Mouse (Mus musculus): Measurements from ENCODE around the gene S1pr2. TPM values are rescaled to one million over a fixed set of nuclear protein-coding genes. Genes with fewer than 3 reads are reported as not detected.

Gene S1pr2
- 1 to 10 TPM; 3.2 to 4.4 TPM for total RNA-seq (2021)
- long read RNA-seq, experiment 1, full-length matches to known transcripts = 4 of 4 reads
- long read RNA-seq, experiment 1, partial matches to known transcripts = 0 of 4 reads
- long read RNA-seq, experiment 1, other reads (novel, unspliced or antisense) = 0 of 4 reads
- long read RNA-seq, experiment 2, full-length matches to known transcripts = 4 of 4 reads
- long read RNA-seq, experiment 2, partial matches to known transcripts = 0 of 4 reads
- long read RNA-seq, experiment 2, other reads (novel, unspliced or antisense) = 0 of 4 reads

DNA sequence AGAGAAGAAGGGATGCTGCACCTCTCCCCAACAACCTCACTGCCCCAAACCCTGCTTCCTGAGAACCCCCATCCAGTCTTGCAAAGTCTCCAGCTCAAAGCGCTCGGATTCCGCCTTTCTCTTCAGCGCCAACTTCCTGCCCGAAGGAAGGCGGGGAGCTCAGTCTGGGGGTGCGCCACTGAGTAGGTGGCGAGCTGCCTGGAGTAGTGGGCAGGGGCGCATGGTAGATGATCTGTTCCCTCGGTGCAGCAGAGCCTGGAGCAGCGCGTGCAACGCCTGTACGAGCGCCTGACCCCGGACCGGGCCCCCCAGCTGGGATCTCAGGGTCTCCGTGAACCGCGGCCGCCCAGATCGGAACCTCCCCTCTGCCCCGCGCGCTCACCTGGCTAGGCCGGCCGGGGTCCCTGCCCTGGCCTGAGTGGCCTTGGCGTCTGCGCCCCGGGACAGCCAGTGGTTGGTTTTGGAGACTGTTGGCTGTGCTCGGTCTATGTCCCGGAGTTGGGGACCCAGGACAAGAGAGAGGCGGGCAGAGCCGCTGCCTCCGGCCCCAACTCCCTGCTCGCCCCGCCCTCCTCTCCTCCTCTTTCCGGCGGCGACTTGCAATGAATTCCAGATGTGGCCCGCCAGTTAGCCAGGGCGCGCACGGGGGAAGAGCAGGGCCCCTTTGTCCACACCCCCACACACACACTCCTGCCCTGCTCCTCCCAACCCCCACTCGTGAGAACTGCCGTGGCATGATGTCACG is at the start of gene S1pr2:
S1pr2 (minus strand) TSS at position 566 of the 745 bp plus-strand sequence.
- Histone ChIP-seq H3K27ac (peak within 1 kb of the TSS; percentile 52), H3K4me3 (peak within 1 kb of the TSS; percentile 83)
- no peak for TF ChIP-seq CTCF (IDR thresholded peaks at IDR 0.05)
- intact Hi-C loops (cut with DNase I) = no loop called here
- DNase-seq (ENCODE audit: extremely low spot score in 1 of 2, low spot score in 2 of 2) = peak; percentile 40 to 50

GRCm38 (mm10) chr9:21025258-21025810 is 48.8 kb upstream of the S1pr2 start:
- intact Hi-C loops (cut with DNase I) = no loop called here
- TF ChIP-seq CTCF (IDR thresholded peaks at IDR 0.05) = no peak
- no peak overlapping the region for H3K4me3 ChIP-seq

DNA sequence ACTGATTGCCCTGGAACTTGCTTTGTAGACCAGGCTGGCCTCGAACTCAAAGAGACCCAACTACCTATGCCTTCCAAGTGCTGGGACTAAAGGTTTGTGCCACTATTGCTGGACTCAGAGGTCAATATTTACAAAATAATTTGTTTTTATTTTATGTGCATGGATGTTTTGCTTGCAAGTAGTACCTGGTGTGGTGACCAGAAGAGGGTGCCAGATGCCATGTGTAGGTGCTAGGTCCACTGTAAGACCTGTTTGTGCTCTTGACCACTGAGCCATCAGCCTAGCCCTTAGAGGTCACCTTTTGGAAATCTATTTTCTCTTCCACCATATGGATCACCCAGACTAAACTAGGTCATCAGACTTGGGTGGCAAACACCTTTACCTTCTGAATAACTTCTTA is 46.1 kb upstream of the S1pr2 start:
- no peak overlapping the region for H3K27ac ChIP-seq
- no peak overlapping the region for H3K4me3 ChIP-seq
- intact Hi-C loops (cut with DNase I) = no loop called here
- no peak for TF ChIP-seq CTCF (IDR thresholded peaks at IDR 0.05)
- DNase-seq (ENCODE audit: extremely low spot score in 1 of 2, low spot score in 2 of 2) = no peak

More at GRCm38 (mm10) chr9:21025258-21025810, 48.8 kb upstream of the S1pr2 start:
- DNase-seq (ENCODE audit: extremely low spot score in 1 of 2, low spot score in 2 of 2) = no peak
- H3K27ac ChIP-seq = no peak overlapping the region

- DNase-seq (ENCODE audit: extremely low spot score in 1 of 2, low spot score in 2 of 2) = no peak
- H3K27ac ChIP-seq = no peak overlapping the region
- intact Hi-C loops (cut with DNase I) = no loop called here
- H3K4me3 ChIP-seq = no peak overlapping the region
- TF ChIP-seq CTCF (IDR thresholded peaks at IDR 0.05) = no peak
Measured at GRCm38 (mm10) chr9:21022288-21022687, 45.7 kb upstream of the S1pr2 start.

- no peak overlapping the region for H3K27ac ChIP-seq
- DNase-seq (ENCODE audit: extremely low spot score in 1 of 2, low spot score in 2 of 2) = no peak
- intact Hi-C loops (cut with DNase I) = no loop called here
- TF ChIP-seq CTCF (IDR thresholded peaks at IDR 0.05) = no peak
- H3K4me3 ChIP-seq = no peak overlapping the region
Measured at GRCm38 (mm10) chr9:21021363-21021762, 44.8 kb upstream of the S1pr2 start.

- intact Hi-C loops (cut with DNase I) = no loop called here
- TF ChIP-seq CTCF (IDR thresholded peaks at IDR 0.05) = no peak
Measured at GRCm38 (mm10) chr9:21018600-21018999, 42.0 kb upstream of the S1pr2 start.

DNA sequence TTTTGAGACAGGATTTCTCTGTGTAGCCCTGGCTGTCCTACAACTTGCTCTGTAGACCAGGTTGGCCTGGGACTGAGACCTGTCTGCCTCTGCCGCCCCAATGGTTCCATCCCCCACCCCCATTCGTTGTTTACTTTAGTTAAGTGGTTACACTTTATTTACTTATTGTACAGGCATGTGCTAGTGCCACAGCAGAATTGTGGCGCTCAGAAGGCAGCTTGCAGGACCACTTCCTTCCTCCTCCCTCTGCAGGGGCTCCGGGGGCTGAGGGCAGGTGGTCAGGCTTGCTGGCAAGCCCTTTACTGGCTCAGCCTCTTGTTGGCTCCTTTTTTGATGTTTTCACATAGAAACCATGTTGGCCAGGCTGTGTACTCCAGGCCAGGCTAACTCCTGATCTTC is 40.6 kb upstream of the S1pr2 start:
- intact Hi-C loops (cut with DNase I) = no loop called here
- DNase-seq (ENCODE audit: extremely low spot score in 1 of 2, low spot score in 2 of 2) = no peak
- Histone ChIP-seq H3K4me3 (no peak overlapping the region), H3K27ac (no peak overlapping the region)
- TF ChIP-seq CTCF (IDR thresholded peaks at IDR 0.05) = no peak

More at GRCm38 (mm10) chr9:21018600-21018999, 42.0 kb upstream of the S1pr2 start:
- no peak overlapping the region for H3K4me3 ChIP-seq
- H3K27ac ChIP-seq = no peak overlapping the region
- DNase-seq (ENCODE audit: extremely low spot score in 1 of 2, low spot score in 2 of 2) = no peak

DNA sequence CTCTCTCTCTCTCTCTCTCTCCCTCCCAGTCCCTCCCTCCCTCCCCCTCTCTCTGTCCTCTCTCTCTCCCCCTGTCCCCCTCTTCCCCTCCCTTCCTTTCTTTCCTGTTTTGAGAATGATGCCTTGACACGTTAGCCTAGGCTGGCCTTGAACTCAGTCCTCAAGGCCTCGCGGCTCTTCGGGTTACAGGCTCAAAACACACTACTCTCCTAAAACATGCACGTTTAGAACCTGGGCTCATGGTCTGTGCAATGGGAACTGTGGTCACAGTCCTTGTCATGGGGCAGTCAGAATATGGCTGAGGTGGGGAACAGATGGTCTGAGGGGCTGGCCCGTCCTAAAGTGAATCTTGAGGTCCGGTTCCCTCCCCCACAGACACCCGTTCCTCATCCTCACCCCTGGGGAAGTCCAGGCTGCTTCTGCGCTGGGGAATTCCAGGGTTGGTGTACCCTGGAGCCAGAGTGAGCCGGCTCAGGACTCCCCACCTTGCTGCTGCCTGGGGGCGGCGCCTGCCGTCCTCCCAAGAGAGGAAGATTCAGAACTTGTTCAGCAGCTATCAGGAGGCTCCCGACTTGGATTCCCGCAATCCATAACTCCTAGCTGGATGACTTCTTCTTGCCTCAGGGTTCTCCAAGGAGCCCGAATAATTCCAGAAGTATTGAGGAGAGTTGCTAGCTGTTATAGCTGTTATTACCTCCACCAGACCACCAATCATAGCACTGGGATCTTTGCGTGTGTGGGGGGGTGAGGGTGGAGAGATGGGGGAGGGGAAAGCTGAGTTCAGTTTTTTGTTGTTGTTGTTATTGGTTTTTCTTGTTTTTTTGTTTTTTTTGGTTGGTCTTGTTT is 40.0 kb upstream of the S1pr2 start:
- intact Hi-C loops (cut with DNase I) = no loop called here
- Histone ChIP-seq H3K27ac (no peak overlapping the region), H3K4me3 (peak overlapping the region; percentile 19; the same call in 1 of the 2 replicates)
- no peak for DNase-seq (ENCODE audit: extremely low spot score in 1 of 2, low spot score in 2 of 2)
- TF ChIP-seq CTCF (IDR thresholded peaks at IDR 0.05) = no peak

- Histone ChIP-seq H3K27ac (no peak within 1 kb of the TSS; the same call in 1 of the 2 replicates), H3K4me3 (peak within 1 kb of the TSS; percentile 37)
- peak in 1 of 2 experiments; percentile 46 for DNase-seq (ENCODE audit: extremely low spot score in 1 of 2, low spot score in 2 of 2)
- no peak for TF ChIP-seq CTCF (IDR thresholded peaks at IDR 0.05)
- intact Hi-C loops (cut with DNase I) = no loop called here
Measured at GRCm38 (mm10) chr9:21015571-21016130, 39.1 kb upstream of the S1pr2 start, which contains the start of gene Icam1. Gene Icam1, plus strand, starts transcription at chr9:21015985.

DNA sequence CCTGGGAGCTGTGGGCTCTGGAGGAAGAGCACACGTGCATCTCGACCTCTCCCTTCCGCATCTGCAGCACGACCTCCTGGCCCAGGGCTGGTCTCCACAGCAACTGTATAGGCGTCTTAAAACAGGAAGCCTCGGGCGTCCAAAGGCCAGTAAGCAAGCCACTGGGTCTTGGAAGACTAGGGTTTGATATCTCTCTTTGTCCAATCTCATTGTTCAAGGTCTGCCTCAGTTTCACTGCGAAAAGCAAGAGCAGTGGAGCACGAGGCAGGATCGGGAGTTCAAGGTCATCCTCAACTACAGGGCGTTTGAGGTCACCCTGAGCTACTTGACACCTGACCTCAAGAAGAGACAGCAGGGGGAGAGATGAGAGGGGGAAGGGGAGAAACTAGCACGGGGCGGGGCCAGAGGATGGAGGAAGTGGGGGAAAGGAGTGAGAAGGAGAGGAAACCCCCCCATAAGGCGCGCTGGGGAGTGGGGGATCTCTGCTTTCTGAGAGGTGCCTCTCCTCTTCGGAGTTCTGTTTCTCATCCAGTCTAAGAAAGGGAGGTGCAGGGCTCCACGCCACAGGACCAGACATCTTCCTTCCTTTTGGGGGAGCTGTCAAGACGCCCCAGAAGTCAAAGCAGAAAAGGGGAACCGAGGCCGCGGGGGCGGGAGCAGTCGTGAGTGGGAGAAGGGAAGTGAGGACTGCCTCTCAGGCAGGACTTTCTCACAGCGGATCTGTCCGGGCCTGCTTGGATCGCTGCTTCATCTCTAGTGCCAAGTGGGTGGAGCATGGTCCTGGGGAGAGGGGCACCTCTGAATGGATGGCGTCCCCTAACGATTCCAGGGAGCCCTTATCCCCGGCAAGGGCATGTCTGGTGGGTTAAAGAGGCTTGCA is 38.4 kb upstream of the S1pr2 start:
- peak overlapping the region; percentile 37 for H3K4me3 ChIP-seq
- H3K27ac ChIP-seq = no peak overlapping the region; the same call in 1 of the 2 replicates
- intact Hi-C loops (cut with DNase I) = loop anchor here (5.0 kb wide), 1 partner anchor 122 kb away; no protein-coding TSS in a partner anchor
- no peak for TF ChIP-seq CTCF (IDR thresholded peaks at IDR 0.05)
- peak; percentile 38 to 44 for DNase-seq (ENCODE audit: extremely low spot score in 1 of 2, low spot score in 2 of 2)
